Mouse (Mus musculus) adrenal gland, adult (tissue): ENCODE data around the gene Ncam1.

ENCODE experiments used
- DNase-seq, 2 experiments: peaks; one replicate each; pipeline ENCODE4 v3.0.0; 2022 to 2023; ENCODE audit warnings: low spot score in 1 of 2; ENCODE audit not compliant: inconsistent age in 2 of 2

The Ncam1 gene

GRCm38 (mm10) chr9:49510666-49511065 lies 288.1 kb downstream of the Ncam1 start:
- no peak for DNase-seq

GRCm38 (mm10) chr9:49509628-49510027 lies 289.1 kb downstream of the Ncam1 start:
- DNase-seq: no peak

- DNase-seq: no peak
These were observed 289.6 kb downstream of the Ncam1 start for GRCm38 (mm10) chr9:49509094-49509493.

GRCm38 (mm10) chr9:49507829-49508585 lies 290.7 kb downstream of the Ncam1 start:
- DNase-seq: no peak

GRCm38 (mm10) chr9:49504658-49505057 lies 294.1 kb downstream of the Ncam1 start:
- no peak for DNase-seq

- no peak for DNase-seq
These were observed 296.5 kb downstream of the Ncam1 start for GRCm38 (mm10) chr9:49502245-49502644.

GRCm38 (mm10) chr9:49499878-49500277 lies 298.8 kb downstream of the Ncam1 start:
- no peak for DNase-seq

- peak; percentile 47 to 88 for DNase-seq
These were observed 304.6 kb downstream of the Ncam1 start for GRCm38 (mm10) chr9:49493979-49494649.

GRCm38 (mm10) chr9:49490609-49491008 lies 308.1 kb downstream of the Ncam1 start:
- DNase-seq: no peak

- DNase-seq: peak; percentile 82 to 95
These were observed 309.5 kb downstream of the Ncam1 start for GRCm38 (mm10) chr9:49488912-49489895.

GRCm38 (mm10) chr9:49488258-49488657 lies 310.5 kb downstream of the Ncam1 start:
- no peak for DNase-seq

GRCm38 (mm10) chr9:49487657-49487943 lies 311.1 kb downstream of the Ncam1 start:
- no peak for DNase-seq

GRCm38 (mm10) chr9:49486805-49487656 lies 311.7 kb downstream of the Ncam1 start:
- no peak for DNase-seq

GRCm38 (mm10) chr9:49485892-49486311 lies 312.8 kb downstream of the Ncam1 start, which contains the start of gene Ttc12:
TSS of gene Ttc12 (minus strand) at chr9:49486225.
- DNase-seq: peak; percentile 93 to 98

- DNase-seq: peak; percentile 49 to 88
These were observed 313.4 kb downstream of the Ncam1 start for GRCm38 (mm10) chr9:49485250-49485891.

GRCm38 (mm10) chr9:49483316-49483715 lies 315.4 kb downstream of the Ncam1 start:
- peak; percentile 55 to 70 for DNase-seq

GRCm38 (mm10) chr9:49472126-49472525 lies 326.6 kb downstream of the Ncam1 start:
- no peak for DNase-seq

GRCm38 (mm10) chr9:49470946-49471345 lies 327.8 kb downstream of the Ncam1 start:
- no peak for DNase-seq

GRCm38 (mm10) chr9:49470006-49470405 lies 328.7 kb downstream of the Ncam1 start:
- DNase-seq: no peak

GRCm38 (mm10) chr9:49456136-49456535 lies 342.6 kb downstream of the Ncam1 start:
- no peak for DNase-seq
